Mouse (Mus musculus) forebrain, postnatal 0 days (tissue): Measurements from ENCODE around the gene Slc1a3. TPM values are rescaled to one million over a fixed set of nuclear protein-coding genes. Genes with fewer than 3 reads are reported as not detected.

Experiments
- ATAC-seq: fragments of 200-750 bp; cut with Nextera tagmentation; 2 replicates; pipeline ENCODE4 v1.8.0; 2017; ENCODE audit warnings: mild to moderate bottlenecking, moderate library complexity
- DNase-seq: peaks from one replicate; pipeline ENCODE4 v3.0.0-alpha.2; 2015
- H3K27ac ChIP-seq: fragments of 300-500 bp; sonication (generic); 2 replicates; pipeline ENCODE4 v1.5.1; 2014; ENCODE audit warnings: low read depth, mild to moderate bottlenecking, antibody characterized with exemption, low read length, moderate library complexity, mixed read lengths
- H3K27me3 ChIP-seq: fragments of 300-500 bp; sonication (generic); 2 replicates; pipeline ENCODE4 v1.6.1; 2014; ENCODE audit warnings: mild to moderate bottlenecking, low read length, mixed read lengths; ENCODE audit not compliant: insufficient read depth
- H3K36me3 ChIP-seq: fragments of 300-500 bp; sonication (generic); 2 replicates; pipeline ENCODE4 v1.6.1; 2014; ENCODE audit warnings: mild to moderate bottlenecking, moderate library complexity; ENCODE audit not compliant: insufficient read depth
- H3K4me1 ChIP-seq: fragments of 300-500 bp; sonication (generic); 2 replicates; pipeline ENCODE4 v1.6.1; 2014; ENCODE audit warnings: antibody characterized with exemption; ENCODE audit not compliant: insufficient read depth
- H3K4me2 ChIP-seq: fragments of 300-500 bp; sonication (generic); 2 replicates; pipeline ENCODE4 v1.6.1; 2014; ENCODE audit warnings: low read depth, mild to moderate bottlenecking, moderate library complexity
- H3K4me3 ChIP-seq: fragments of 300-500 bp; sonication (generic); 2 replicates; pipeline ENCODE4 v1.5.1; 2014; ENCODE audit warnings: low read depth, low read length, mixed read lengths
- H3K9ac ChIP-seq: fragments of 300-500 bp; sonication (generic); 2 replicates; pipeline ENCODE4 v1.6.1; 2014; ENCODE audit warnings: mild to moderate bottlenecking
- H3K9me3 ChIP-seq: fragments of 300-500 bp; sonication (generic); 2 replicates; pipeline ENCODE4 v1.6.1; 2016; ENCODE audit warnings: low read length
- CTCF ChIP-seq: sonication (generic); IDR thresholded peaks from 2 replicates; pipeline ENCODE4 v1.5.1; 2016; ENCODE audit warnings: antibody characterized with exemption, control low read depth, low read depth
- WGBS: fragments of 180-500 bp; shearing (Covaris S2); extraction: QIAGEN DNeasy Blood & Tissue Kit; methylation state at CpG from one replicate; pipeline ENCODE4 v1.1.7; 2014; 5-methylcytosine and 5-hydroxymethylcytosine counted together
- polyA plus RNA-seq: library from polyadenylated mRNA; unstranded; fragments of >200 nt; fragmentation: Nextera tagmentation; extraction: Ambion mirVana; gene quantifications from 2 replicates; pipeline ENCODE4 v1.2.1, GENCODE M21; 2015
- total RNA-seq: library from RNA; depleted of rRNA; stranded (reverse); fragments of >200 nt; gene quantifications from 2 replicates; pipeline ENCODE4 v1.2.3, GENCODE M21; 2014

Slc1a3 gene
- total and polyA plus RNA-seq, 2 experiments from 2014 or later, result 192 to 234 TPM

DNA sequence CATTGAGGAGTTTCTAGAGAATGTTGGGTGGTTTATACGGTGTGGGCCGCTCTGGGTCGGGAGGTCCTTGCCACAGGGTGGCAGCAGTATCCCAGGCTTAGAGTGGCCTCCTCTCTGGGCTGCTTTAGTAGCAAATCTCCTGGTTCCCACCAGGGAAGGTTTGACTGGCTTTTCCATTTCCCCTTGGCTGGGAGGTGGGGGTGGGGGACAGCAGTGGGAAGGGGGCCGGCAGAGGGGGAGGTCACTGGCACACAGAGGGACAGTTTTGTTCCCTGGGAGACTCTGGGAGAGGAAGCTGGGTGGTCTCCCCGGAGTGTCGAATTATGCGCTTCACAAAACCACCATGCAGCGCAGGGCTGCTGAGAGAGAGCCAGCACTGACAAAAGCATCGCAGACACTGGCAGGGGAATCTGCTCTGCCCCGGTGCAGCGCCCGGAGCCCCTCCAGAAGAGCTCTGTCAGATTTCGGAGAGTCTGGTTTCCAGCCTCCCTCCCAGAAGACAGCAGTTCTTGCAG is 81.2 kb downstream of the Slc1a3 start:
- Histone ChIP-seq H3K9me3 (no peaks in the 10 kb centered on the region), H3K4me2 (peak overlapping the region; percentile 89), H3K9ac (peak overlapping the region; percentile 59), H3K36me3 (no peaks in the 10 kb centered on the region), H3K27ac (peak overlapping the region; percentile 64), H3K4me3 (peak overlapping the region; percentile 40), H3K4me1 (peaks cover 8% of the 10 kb centered on the region; the same call in 1 of the 2 replicates), H3K27me3 (no peaks in the 10 kb centered on the region)
- peak; percentile 93 for ATAC-seq
- peak; percentile 86 for TF ChIP-seq CTCF
- under 1% methylated on average over 13 of the region's 13 CpGs for WGBS
- DNase-seq, result peak; percentile 89

DNA sequence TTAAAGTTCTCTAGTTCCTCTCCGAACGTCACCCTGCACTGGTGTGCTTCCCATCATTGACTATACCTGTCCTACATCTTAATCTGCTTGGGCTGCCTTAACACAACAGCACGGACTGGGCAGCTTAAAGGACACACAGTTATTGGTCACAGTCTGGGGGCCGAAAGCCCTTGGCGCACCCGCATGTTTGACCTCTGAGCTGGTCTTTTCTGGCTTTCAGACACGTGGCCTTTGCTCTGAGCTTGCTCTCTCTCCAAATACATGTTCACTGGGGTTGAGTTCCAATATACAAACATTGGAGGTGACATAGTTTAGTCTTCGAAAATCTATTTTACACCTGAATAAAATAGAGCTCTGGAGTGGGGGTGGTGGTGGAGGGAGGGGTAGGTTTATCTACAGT is 82.4 kb downstream of the Slc1a3 start:
- no peak for TF ChIP-seq CTCF
- no peak overlapping the region for H3K9ac ChIP-seq
- peaks cover 8% of the 10 kb centered on the region; the same call in 1 of the 2 replicates for H3K4me1 ChIP-seq
- no peak for ATAC-seq
- H3K27me3 ChIP-seq, result no peaks in the 10 kb centered on the region
- no peaks in the 10 kb centered on the region for H3K36me3 ChIP-seq
- no peaks in the 10 kb centered on the region for H3K9me3 ChIP-seq
- 81% methylated on average over 8 of the region's 8 CpGs for WGBS
- H3K4me2 ChIP-seq, result no peak overlapping the region
- no peak for DNase-seq
- H3K27ac ChIP-seq, result no peak overlapping the region
- no peak overlapping the region for H3K4me3 ChIP-seq

DNA sequence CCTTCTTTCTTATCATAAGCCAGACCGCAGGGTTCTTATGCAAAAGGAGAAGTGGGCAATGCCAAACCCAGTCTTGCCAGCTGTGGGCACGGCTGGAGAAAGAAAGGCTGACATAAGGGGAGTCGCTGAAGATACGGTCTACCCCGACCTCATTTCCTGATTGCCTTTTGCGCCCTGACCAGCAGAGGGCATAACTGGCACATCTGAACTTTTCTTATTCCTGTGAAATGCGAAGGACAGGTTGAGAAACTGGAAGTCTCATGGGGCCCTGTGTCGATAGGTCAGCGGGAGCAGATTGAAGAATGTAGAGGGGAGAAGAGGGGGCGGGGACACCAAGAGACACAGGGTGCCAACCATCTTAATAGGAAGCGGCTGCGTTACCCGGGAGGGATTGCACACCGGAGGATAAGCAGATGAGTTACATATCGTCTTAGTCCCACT is 83.4 kb downstream of the Slc1a3 start:
- WGBS, result 3% methylated on average over 15 of the region's 15 CpGs

DNA sequence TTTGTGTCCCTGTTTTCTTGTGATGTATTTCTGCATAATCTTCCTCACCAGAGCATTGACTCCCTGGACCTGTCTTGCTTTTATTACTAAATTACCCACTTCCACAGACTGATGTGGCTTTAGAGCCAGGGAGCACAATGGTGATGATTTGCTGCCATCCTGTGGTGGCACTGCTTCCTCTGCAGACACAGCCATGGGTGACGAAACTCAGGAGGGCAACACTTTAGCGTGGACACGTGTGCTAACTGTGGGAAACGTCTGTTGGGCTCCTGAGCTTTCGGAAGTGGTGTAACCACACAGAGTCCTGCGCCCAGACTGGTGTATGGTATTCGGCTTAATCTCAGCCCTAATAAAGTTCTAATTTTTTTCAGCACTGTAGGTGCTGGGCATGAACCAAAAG is 85.2 kb downstream of the Slc1a3 start:
- H3K9me3 ChIP-seq, result no peaks in the 10 kb centered on the region
- H3K9ac ChIP-seq, result no peak overlapping the region
- peaks cover 8% of the 10 kb centered on the region; the same call in 1 of the 2 replicates for H3K4me1 ChIP-seq
- ATAC-seq (peak; percentile 42), DNase-seq (peak; percentile 78)
- no peaks in the 10 kb centered on the region for H3K36me3 ChIP-seq
- peak; percentile 92 for TF ChIP-seq CTCF
- WGBS, result 49% methylated on average over 7 of the region's 7 CpGs
- no peak overlapping the region for H3K4me3 ChIP-seq
- H3K27me3 ChIP-seq, result no peaks in the 10 kb centered on the region
- H3K4me2 ChIP-seq, result no peak overlapping the region
- no peak overlapping the region for H3K27ac ChIP-seq

More for the DNA sequence above, 83.4 kb downstream of the Slc1a3 start:
- ATAC-seq (peak; percentile 12; the same call in 1 of the 2 replicates), DNase-seq (peak; percentile 81)
- no peaks in the 10 kb centered on the region for H3K36me3 ChIP-seq
- peak overlapping the region; percentile 6; the same call in 1 of the 2 replicates for H3K9ac ChIP-seq
- no peaks in the 10 kb centered on the region for H3K27me3 ChIP-seq
- peak overlapping the region; percentile 28 for H3K4me3 ChIP-seq
- peak overlapping the region; percentile 53 for H3K4me2 ChIP-seq
- H3K4me1 ChIP-seq, result peaks cover 8% of the 10 kb centered on the region; the same call in 1 of the 2 replicates
- peak; percentile 90 for TF ChIP-seq CTCF
- no peaks in the 10 kb centered on the region for H3K9me3 ChIP-seq
- H3K27ac ChIP-seq, result no peak overlapping the region

DNA sequence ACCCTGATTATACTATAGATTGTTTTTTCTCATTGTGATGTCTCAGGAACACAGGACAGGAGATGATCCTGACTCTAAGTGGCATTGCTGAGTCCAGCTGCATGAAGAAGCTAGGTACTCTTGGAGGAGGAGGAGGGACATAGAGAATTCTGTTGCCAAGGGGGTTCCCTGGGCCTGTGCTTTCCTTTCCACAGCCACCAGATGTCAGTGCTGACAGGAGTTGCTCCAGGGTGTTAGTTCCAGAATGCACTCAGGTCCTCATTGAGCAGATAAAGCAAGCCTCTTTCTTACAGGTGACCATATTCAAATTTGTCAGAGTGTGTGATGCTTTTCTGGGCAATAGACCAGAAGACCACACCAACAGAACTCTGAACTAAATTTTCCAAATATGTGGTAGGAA is 86.7 kb downstream of the Slc1a3 start:
- Histone ChIP-seq H3K9ac (no peak overlapping the region), H3K4me3 (no peak overlapping the region), H3K9me3 (no peaks in the 10 kb centered on the region), H3K27me3 (no peaks in the 10 kb centered on the region), H3K4me2 (no peak overlapping the region), H3K4me1 (peaks cover 5% of the 10 kb centered on the region; the same call in 1 of the 2 replicates), H3K27ac (no peak overlapping the region), H3K36me3 (no peaks in the 10 kb centered on the region)
- DNase-seq, result peak; percentile 24
- no peak for ATAC-seq
- peak; percentile 64 for TF ChIP-seq CTCF

DNA sequence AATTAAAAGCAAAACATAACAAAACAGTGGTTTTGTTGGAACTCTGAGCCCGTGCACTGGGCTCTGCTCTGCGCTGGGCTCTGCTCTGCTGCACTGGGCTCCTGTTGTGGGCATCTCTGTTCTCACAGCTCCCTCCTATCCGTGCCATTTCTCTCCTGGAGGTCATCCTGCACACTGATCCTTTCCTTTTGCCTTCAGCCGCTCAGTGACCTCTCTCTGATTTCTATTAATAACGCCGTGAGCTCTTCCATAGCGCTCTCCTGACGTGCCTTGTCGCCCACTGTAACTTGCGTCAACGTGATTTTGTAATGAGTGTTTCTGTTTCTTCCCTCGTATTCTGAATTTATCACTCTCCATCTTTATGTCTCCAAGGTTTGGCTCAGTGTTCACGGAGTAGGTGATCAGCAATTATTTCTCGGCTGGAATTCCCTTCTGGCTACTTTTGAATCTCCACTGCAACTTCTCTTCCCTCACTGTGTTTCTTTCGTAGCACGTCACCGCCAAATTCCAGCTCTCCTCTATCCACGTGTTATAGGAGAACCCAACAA is 91.0 kb downstream of the Slc1a3 start:
- 77% methylated on average over 18 of the region's 18 CpGs for WGBS
- Histone ChIP-seq H3K36me3 (no peaks in the 10 kb centered on the region), H3K27me3 (no peaks in the 10 kb centered on the region), H3K4me1 (no peaks in the 10 kb centered on the region), H3K27ac (no peak overlapping the region), H3K9me3 (no peaks in the 10 kb centered on the region), H3K4me2 (no peak overlapping the region), H3K4me3 (no peak overlapping the region), H3K9ac (no peak overlapping the region)
- ATAC-seq (no peak), DNase-seq (no peak)
- TF ChIP-seq CTCF, result no peak

DNA sequence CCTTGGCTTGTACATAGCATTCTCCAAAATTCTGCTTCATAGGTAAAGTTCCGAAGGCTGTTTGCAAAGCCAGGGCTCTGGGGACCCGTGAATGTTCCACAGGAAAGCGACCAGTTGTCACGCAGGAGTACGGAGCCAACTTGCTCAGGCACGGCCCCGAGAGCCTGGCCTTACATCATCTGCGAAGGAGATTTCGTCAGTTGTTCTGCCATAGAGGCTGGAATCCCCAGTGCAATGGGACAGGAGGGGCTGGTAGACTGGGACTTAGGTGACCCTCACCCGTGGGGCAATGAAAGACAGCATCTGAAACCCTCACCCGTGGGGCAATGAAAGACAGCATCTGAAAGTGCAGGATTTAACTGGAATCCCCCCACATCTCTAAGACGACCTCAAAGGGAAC is 94.3 kb downstream of the Slc1a3 start:
- no peak for TF ChIP-seq CTCF
- no peaks in the 10 kb centered on the region for H3K9me3 ChIP-seq
- no peaks in the 10 kb centered on the region for H3K27me3 ChIP-seq
- no peaks in the 10 kb centered on the region for H3K36me3 ChIP-seq
- no peak for ATAC-seq
- no peak overlapping the region for H3K4me2 ChIP-seq
- H3K27ac ChIP-seq, result no peak overlapping the region
- no peaks in the 10 kb centered on the region for H3K4me1 ChIP-seq
- WGBS, result 83% methylated on average over 12 of the region's 12 CpGs
- no peak overlapping the region for H3K4me3 ChIP-seq
- H3K9ac ChIP-seq, result no peak overlapping the region
- DNase-seq, result no peak
